Mouse (Mus musculus) cerebellum, adult 11-12 months (tissue): Measurements from ENCODE around the gene Ankrd50.

Source experiments
- DNase-seq: peaks from one replicate; pipeline ENCODE4 v3.0.0; 2022

The Ankrd50 gene

DNA sequence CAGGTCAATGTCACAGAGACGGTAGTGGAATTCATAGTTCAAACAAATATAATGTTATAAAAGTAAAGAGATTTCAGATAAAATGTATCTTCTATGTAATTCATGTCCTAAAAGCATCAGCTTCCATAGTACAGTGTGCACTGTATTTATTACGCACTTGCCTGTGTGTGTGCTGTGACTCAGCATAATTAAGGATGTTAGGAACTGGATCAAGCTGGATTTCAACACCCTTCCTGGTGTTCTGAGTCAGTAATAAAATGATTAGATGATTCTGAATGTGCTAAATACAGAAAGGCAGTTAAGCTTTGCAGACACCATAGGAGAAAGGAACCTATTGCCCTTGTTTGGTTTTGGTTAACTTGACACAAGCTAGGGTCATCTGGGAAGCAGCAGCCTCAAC is 21.5 kb downstream of the Ankrd50 start:
- DNase-seq: no peak

GRCm38 (mm10) chr3:38461742-38462141 is 22.9 kb downstream of the Ankrd50 start:
- DNase-seq: no peak

- DNase-seq: no peak
Observed at GRCm38 (mm10) chr3:38460250-38460624, 24.4 kb downstream of the Ankrd50 start.

GRCm38 (mm10) chr3:38459507-38460249 is 25.0 kb downstream of the Ankrd50 start:
- no peak for DNase-seq

GRCm38 (mm10) chr3:38457041-38457440 is 27.6 kb downstream of the Ankrd50 start:
- DNase-seq: peak; percentile 35

DNA sequence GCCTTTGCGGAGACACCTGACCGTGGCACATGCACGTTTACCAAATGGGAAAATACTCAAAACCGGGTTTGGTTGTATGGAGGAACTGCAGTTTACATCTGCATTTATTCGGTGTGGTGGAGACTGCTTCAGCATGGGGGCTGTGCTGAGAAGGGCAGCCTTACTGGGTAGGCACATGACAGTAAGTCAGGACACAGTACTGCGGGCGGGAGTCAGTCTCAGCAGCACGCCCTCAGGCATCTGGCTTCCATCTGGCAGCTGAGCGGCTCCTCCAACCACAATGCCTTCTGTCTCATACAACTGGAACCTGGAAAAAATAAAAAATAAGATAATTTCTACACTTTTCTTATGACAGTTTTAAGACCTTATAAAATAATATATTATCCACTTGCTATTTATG is 32.4 kb downstream of the Ankrd50 start:
- DNase-seq: no peak

DNA sequence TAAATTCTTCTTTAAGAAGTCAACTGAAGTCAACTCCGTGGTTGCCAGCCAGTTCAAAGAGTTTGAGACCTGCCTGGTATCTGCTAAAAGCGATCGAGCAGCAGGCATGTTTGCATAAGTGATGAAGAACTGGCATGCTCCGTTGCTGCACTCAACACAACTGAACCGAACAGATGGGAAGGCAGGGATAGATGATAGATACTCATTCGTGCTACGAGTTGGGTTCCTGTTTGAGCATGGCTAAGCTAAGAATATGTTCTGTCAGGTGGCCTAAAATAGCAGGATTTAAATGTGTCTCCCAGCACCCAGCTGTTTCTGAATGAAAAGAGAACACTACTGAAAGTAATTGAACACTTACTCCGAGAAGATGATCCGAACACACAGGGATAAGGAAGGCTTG is 38.1 kb downstream of the Ankrd50 start:
- DNase-seq: no peak

- DNase-seq: no peak
Observed at GRCm38 (mm10) chr3:38443875-38444274, 40.8 kb downstream of the Ankrd50 start.

DNA sequence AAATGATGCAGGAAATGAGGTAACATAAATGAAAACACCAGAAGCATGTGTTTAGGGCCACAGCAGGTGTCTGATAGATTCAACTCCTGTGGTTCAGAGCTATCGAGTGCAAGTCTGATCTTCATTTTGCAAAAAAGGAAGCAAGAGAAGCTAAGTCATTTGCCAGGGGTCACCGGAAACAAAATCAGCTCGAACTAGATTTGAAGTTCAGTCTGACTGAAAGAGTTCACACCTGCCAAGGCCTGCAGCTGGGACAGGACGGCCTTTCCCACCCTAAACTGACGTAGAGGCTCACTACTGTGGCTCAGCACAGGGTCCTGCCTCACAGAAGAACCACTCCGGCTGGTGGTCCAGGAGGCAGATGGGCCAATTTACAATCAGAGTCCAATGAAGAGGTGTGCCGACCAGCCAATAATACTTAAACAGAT is 44.1 kb downstream of the Ankrd50 start:
- DNase-seq: no peak

DNA sequence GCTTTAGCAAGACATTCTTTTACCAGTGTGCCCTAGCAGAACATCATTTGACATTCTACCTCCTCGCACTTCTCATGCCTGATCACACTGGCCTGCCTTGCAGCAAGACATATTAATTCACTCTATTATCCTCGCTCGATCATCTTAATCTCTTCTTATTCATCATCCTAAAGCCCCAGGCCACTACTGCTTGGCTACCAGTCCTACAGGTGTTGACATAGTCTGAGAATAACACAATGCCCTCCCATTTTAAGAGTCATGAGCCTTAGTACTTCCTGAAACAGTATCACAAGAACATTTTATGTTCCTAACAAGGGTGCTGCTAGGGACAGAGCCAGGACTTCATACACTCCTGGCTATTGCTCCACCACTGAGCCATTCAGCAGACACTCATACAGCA is 48.0 kb downstream of the Ankrd50 start:
- DNase-seq: no peak

DNA sequence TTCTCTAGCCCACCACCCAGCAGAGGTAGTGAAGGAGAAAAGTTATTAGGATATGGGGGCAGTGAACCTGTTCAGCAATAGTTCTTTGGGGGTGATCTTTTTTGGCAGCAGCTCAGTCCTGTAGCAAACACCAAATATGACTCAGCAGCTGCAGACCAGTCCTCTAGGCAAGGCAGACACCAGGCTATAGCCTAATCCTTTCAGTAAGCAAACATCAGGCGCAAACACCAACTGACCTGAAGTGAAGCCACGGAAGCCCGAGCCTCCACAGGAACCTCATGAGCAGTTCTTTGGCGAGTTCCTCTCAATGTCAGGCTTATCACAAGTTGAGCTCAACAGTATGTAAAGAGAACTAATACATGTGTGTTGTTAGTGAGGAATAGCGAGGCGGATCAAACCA is 48.8 kb downstream of the Ankrd50 start:
- DNase-seq: no peak

DNA sequence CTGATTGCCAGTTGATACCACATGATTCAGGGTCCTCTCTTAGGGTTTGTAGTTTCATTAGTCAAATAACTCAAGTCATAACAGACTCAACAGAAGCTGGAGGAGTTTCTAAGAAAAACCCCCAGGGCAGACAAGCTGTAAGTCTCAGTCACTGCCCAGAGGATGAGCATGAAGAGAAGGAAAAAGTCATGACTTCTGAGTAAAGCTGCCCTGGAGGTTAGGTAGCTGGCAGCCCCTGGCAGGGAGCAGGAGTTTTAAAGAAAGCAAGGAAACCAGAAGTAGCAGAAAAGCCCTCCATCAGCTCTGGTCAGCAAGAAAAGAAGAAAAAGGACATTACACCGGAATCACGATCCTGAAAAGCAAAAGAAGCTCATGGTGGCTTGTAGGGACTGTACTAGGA is 50.2 kb downstream of the Ankrd50 start:
- DNase-seq: no peak

GRCm38 (mm10) chr3:38433495-38434464 is 50.9 kb downstream of the Ankrd50 start:
- no peak for DNase-seq

- no peak for DNase-seq
Observed at GRCm38 (mm10) chr3:38431461-38431860, 53.2 kb downstream of the Ankrd50 start.

- DNase-seq: no peak
Observed at GRCm38 (mm10) chr3:38431042-38431441, 53.6 kb downstream of the Ankrd50 start.

- DNase-seq: no peak
Observed at GRCm38 (mm10) chr3:38427200-38427599, 57.4 kb downstream of the Ankrd50 start.

DNA sequence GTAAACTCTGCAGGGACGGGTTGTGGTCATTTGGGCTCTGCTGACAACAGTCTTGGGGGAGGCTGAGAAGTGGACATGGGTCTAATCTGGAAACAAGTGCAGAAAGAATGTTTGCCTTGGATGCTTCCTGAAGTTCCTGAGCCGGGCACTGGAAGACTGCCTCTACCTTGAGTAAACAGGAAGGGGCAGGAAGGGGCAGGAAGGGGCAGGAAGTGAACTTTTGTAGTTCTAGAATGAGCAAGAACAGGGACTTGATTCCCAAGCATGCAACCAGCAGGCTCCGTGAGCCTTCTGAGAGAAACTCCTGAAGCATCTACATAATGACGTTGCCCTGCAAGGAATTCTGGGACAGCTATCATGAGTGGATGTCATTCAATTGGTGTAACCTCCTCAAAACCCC is 60.7 kb downstream of the Ankrd50 start:
- no peak for DNase-seq

DNA sequence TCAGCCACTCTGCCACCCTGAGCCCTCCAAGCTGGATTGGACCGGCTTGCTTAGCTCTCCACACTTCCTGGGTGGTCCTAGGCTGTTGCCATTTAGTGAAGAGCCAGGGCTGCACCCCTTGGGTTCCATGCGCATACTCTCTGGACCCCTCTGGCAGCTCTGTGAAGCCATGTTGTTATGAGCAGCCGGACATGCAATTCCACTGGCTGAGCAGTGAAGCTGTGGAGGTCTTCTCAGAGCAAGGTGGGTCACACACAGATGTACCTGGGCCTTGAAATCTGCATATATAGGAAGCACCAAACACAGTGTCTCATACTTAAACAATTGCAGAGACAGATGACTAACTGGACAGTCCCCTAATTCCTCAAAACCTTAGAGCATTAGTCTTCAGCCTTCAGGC is 64.7 kb downstream of the Ankrd50 start:
- no peak for DNase-seq

DNA sequence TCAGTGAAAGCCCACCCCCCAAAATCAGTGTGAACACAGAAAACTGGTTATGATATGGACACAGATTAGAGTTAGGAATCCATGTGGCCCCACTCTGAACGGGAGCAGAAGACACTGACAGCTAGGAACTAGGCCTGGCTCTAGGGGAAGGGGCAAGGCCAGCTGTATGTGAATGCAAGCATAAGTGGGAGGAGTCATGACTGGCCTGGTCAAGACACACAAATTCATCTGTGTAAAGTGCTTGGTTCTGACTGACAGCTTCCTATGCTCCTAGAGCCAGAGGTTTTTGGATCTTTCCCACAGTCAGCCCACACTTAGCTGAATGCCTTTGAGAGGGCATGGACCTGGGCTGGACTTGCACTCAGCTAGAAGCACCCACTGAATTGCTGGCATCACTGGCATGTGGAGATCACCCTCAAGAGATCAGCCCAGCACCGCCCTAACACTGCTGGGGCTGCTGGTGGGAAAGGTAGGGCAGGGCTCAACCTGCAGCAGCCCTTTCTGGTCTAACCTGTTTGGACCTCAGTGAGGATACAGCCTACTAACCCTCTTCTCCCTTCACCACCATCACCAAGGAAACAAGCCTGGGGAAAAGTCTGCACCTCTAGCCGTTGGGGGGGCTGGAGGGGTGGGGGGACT is 69.2 kb downstream of the Ankrd50 start:
- no peak for DNase-seq
